Mouse (Mus musculus) lung, adult 2 months (tissue): ENCODE measurements around the gene Mttp.

Experiments used
- CTCF ChIP-seq: fragments of 200-500 bp; IDR thresholded peaks from 2 replicates; pipeline ENCODE4 v1.5.1; 2011; ENCODE audit warnings: mild to moderate bottlenecking, low read length, control low read depth; ENCODE audit not compliant: insufficient read depth
- POLR2A ChIP-seq: fragments of 200-500 bp; IDR thresholded peaks from 2 replicates; pipeline ENCODE4 v1.6.1; 2011; ENCODE audit warnings: low read depth, mild to moderate bottlenecking, control low read depth, low read length, borderline replicate concordance; ENCODE audit errors: extremely low read depth

GRCm38 (mm10) chr3:138041591-138042301 lies 103.0 kb downstream of the Mttp start:
- TF ChIP-seq CTCF (no peak), POLR2A (no peak)
